Mouse (Mus musculus) hindbrain, embryonic 14.5 days (tissue): ENCODE results near the gene Syt16. TPM values are rescaled to one million over a fixed set of nuclear protein-coding genes. Genes with fewer than 3 reads are reported as not detected.

ENCODE experiments used
- ATAC-seq: fragments of 200-750 bp; cut with Nextera tagmentation; 2 replicates; pipeline ENCODE4 v1.8.0; 2017; ENCODE audit warnings: moderate number of reproducible peaks, mild to moderate bottlenecking, moderate TSS enrichment, moderate library complexity; ENCODE audit not compliant: low FRiP score
- DNase-seq: peaks from one replicate; pipeline ENCODE4 v3.0.0-alpha.2; 2015; ENCODE audit warnings: low spot score
- H3K27ac ChIP-seq: fragments of 300-500 bp; sonication (generic); 2 replicates; pipeline ENCODE4 v1.5.1; 2014; ENCODE audit warnings: mild to moderate bottlenecking, moderate library complexity
- H3K27me3 ChIP-seq: fragments of 300-500 bp; sonication (generic); 2 replicates; pipeline ENCODE4 v1.6.1; 2014; ENCODE audit warnings: mild to moderate bottlenecking, low read length, mixed read lengths; ENCODE audit not compliant: control insufficient read depth, insufficient read depth
- H3K36me3 ChIP-seq: fragments of 300-500 bp; sonication (generic); replicated peaks from 2 replicates; pipeline ENCODE4 v1.6.1; 2014; ENCODE audit not compliant: control insufficient read depth, insufficient read depth
- H3K4me1 ChIP-seq: fragments of 300-500 bp; sonication (generic); replicated peaks from 2 replicates; pipeline ENCODE4 v1.6.1; 2014; ENCODE audit warnings: antibody characterized with exemption, low read length, mixed read lengths; ENCODE audit not compliant: control insufficient read depth, insufficient read depth
- H3K4me2 ChIP-seq: fragments of 300-500 bp; sonication (generic); replicated peaks from 2 replicates; pipeline ENCODE4 v1.6.1; 2014; ENCODE audit warnings: mild to moderate bottlenecking, moderate library complexity
- H3K4me3 ChIP-seq: fragments of 300-500 bp; sonication (generic); replicated peaks from 2 replicates; pipeline ENCODE4 v1.5.1; 2014; ENCODE audit warnings: mild to moderate bottlenecking, low read length
- H3K9ac ChIP-seq: fragments of 300-500 bp; sonication (generic); 2 replicates; pipeline ENCODE4 v1.6.1; 2014
- H3K9me3 ChIP-seq: fragments of 300-500 bp; sonication (generic); 2 replicates; pipeline ENCODE4 v1.6.1; 2016; ENCODE audit warnings: low read length; ENCODE audit not compliant: control insufficient read depth
- WGBS: fragments of 180-500 bp; shearing (Covaris S2); extraction: QIAGEN DNeasy Blood & Tissue Kit; methylation state at CpG from one replicate; pipeline ENCODE4 v1.1.7; 2014; 5-methylcytosine and 5-hydroxymethylcytosine counted together
- polyA plus RNA-seq: library from polyadenylated mRNA; unstranded; fragments of >200 nt; fragmentation: Nextera tagmentation; extraction: Ambion mirVana; gene quantifications from 2 replicates; pipeline ENCODE4 v1.2.1, GENCODE M21; 2014

Syt16 gene
- polyA plus RNA-seq, 1 experiment from 2014 or later = 79.5 TPM

DNA sequence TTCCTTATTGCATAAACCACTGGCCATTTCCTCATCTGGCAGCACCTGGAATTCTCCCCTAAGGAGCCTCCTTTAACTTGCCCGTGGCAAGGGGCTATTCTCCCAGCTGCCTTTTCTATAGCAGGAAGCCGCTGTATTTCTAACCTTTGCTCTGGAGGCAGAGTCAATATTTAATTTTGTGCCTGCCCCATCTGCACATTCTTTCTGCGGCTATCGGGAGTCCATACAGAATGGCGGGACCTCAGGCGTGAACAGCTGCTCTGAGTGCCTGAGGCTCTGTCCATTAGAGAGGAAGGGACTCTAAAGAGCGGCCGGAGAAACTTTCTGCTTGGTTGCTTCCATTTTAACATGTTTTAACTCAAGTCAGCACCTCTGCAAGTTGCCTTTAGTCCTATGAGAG lies 89.6 kb downstream of the Syt16 start:
- ATAC-seq = no peak

DNA sequence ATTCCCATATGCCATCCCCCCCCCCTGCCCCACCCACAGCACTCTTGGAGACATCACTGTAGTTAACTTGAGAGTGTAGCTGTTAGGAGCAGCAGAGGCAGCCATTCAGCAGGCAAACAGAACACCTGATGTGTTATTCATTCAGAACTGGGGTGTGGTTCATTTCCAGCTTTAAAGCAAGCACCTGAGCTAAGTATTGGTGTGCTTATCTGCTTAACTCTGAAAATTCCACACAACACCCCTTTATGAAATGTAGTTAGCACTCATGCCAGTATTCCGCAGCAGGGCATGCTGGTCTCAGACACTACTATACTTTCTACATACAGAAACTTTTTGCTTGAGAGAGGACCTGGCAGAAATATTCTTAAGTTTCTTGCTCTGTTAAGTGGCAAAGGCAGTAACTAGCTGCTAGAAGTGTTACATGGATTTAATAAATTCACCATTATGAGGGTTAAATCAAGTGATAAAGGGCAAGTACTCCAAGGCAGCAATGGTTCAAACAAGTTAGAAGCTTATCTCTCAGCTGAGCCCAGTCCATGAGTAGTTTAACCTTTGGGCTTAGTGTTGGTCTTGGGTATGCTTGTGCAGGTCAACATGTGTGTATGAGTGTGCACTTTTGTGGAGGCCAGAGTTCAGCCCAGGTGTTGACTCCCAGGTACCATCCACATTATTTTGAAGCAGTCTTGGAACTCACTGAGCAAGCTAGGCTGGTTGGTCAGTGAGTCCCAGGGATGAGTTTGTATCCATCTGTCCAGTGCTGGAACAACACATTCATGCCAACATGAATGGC lies 92.1 kb downstream of the Syt16 start:
- DNase-seq (no peak), ATAC-seq (no peak)
- Histone ChIP-seq H3K4me3 (no peak overlapping the region), H3K9ac (no peak overlapping the region), H3K36me3 (no peaks in the 10 kb centered on the region), H3K4me2 (no peak overlapping the region), H3K27me3 (no peaks in the 10 kb centered on the region), H3K9me3 (no peaks in the 10 kb centered on the region), H3K27ac (no peak overlapping the region), H3K4me1 (0 out of 2 replicates have a peak, but pooled peaks cover 4% of the 10 kb centered on the region)
- WGBS = 95% methylated on average over 1 of the region's 1 CpGs

More for the DNA sequence above, 89.6 kb downstream of the Syt16 start:
- no peak overlapping the region for H3K4me3 ChIP-seq
- no peak for DNase-seq
- no peak overlapping the region for H3K9ac ChIP-seq
- H3K27me3 ChIP-seq = no peaks in the 10 kb centered on the region
- H3K4me2 ChIP-seq = no peak overlapping the region
- no peaks in the 10 kb centered on the region for H3K36me3 ChIP-seq
- 42% methylated on average over 8 of the region's 8 CpGs for WGBS
- H3K27ac ChIP-seq = no peak overlapping the region
- no peaks in the 10 kb centered on the region for H3K9me3 ChIP-seq
- no peaks in the 10 kb centered on the region for H3K4me1 ChIP-seq

DNA sequence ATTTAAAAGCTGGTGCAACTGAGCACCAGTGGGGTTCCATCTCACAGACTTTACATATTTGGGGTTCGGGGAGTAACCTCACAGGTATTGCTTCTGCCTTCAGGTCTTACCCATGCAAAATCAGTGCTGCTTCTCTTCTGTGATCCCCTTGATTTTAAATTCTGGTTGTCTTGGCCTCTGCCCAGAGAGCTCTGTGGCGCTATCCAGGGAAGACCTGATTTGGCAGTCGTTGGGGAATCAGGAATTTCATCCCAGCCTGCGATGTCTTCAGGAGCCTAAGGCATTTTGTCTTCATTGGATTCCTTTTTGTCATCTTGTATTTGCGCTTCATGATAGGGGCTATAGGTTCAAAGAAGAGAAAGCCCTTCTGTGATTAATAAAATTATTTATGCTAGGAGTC lies 95.1 kb downstream of the Syt16 start:
- H3K4me3 ChIP-seq = no peak overlapping the region
- H3K36me3 ChIP-seq = no peaks in the 10 kb centered on the region
- H3K27me3 ChIP-seq = no peaks in the 10 kb centered on the region
- no peak for DNase-seq
- H3K4me2 ChIP-seq = no peak overlapping the region
- H3K9ac ChIP-seq = no peak overlapping the region
- no peak overlapping the region for H3K27ac ChIP-seq
- no peak for ATAC-seq
- H3K9me3 ChIP-seq = no peaks in the 10 kb centered on the region
- 59% methylated on average over 5 of the region's 5 CpGs for WGBS
- 0 out of 2 replicates have a peak, but pooled peaks cover 4% of the 10 kb centered on the region for H3K4me1 ChIP-seq

DNA sequence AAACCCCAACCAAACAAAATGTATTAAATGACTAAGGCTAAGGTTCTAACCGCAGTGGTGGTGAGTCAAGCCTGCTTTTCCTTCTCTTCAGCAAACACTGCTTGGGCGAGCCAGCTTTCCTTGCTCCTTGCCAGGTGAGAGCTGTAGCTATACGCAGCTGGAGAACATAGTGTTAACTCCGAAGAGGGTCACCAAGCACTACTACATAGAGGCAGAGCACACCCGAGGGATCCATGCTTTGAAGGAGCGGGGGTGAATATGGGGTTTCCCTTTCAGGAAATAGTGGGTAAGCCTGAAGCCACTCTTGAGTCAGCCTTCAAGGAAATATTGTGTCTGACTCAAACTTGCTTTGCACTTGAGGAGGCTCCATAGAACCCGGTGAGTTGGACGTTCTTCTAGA lies 95.6 kb downstream of the Syt16 start:
- no peaks in the 10 kb centered on the region for H3K27me3 ChIP-seq

DNA sequence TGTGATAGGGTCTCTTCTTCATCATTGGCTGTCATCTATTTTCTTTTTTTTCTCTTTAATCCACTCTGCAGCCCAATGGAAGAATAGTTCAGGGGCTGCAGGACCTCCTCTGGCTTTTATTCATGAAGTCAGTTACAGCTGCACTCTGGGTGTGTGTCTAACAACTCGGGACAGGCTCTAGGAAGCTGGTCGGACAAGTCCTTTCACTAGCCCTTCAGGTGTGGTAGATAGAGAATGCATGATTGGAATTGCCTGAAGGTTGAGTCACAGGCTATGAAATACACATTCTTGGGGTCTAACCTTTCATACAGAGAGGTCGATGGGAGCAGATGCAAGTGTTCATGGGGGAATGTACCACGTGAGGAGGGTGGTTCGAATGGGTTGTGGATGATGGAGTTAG lies 97.2 kb downstream of the Syt16 start:
- H3K9me3 ChIP-seq = no peaks in the 10 kb centered on the region
- no peaks in the 10 kb centered on the region for H3K36me3 ChIP-seq
- H3K4me2 ChIP-seq = no peak overlapping the region
- 88% methylated on average over 5 of the region's 5 CpGs for WGBS
- no peaks in the 10 kb centered on the region for H3K27me3 ChIP-seq
- ATAC-seq = no peak
- no peak overlapping the region for H3K9ac ChIP-seq
- H3K4me3 ChIP-seq = no peak overlapping the region
- no peak overlapping the region for H3K27ac ChIP-seq
- no peak for DNase-seq
- H3K4me1 ChIP-seq = peaks cover 12% of the 10 kb centered on the region

More for the DNA sequence above, 95.6 kb downstream of the Syt16 start:
- no peak for ATAC-seq
- H3K9me3 ChIP-seq = no peaks in the 10 kb centered on the region
- no peaks in the 10 kb centered on the region for H3K36me3 ChIP-seq
- H3K4me2 ChIP-seq = no peak overlapping the region
- H3K4me3 ChIP-seq = no peak overlapping the region
- 85% methylated on average over 8 of the region's 8 CpGs for WGBS
- no peak overlapping the region for H3K9ac ChIP-seq
- no peak for DNase-seq
- H3K27ac ChIP-seq = no peak overlapping the region
- H3K4me1 ChIP-seq = peaks cover 4% of the 10 kb centered on the region

DNA sequence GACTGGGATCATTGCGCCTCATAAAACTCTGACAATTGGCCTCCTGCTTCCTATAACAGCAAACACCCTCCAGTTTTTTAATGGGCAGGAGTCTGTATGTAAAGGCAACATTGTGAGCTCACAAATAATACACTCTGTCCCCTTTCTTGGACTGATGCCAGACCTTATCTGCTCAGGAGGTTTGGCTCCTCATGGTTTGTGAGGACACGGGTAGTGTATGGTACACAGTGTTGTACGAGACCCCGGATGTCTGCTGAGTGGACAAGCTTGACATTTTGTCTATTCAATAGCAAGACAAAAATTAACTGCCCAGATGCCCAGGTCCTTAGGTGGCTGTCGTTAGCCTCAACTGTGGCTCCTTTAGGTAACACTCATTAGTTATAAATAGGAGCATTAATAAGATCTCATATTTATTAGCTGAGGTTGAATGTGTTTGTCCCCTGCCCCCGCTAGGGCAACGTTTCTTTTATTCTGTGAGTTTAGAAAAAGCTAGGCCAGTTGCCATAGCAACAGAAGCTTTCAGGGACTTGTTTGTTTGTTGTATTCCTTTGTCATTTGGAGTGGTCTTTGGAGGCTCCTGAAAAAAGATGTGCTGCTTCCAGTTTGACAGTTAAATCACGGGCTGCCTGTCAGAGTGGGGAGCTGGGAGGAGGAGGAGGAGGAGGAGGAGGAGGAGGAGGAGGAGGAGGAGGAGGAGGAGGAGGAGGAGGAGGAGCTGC lies 101.3 kb downstream of the Syt16 start:
- Histone ChIP-seq H3K9me3 (no peaks in the 10 kb centered on the region), H3K4me1 (peaks cover 9% of the 10 kb centered on the region), H3K9ac (no peak overlapping the region), H3K4me2 (no peak overlapping the region), H3K27me3 (no peaks in the 10 kb centered on the region), H3K36me3 (no peaks in the 10 kb centered on the region), H3K27ac (peak overlapping the region; percentile 59; the same call in 1 of the 2 replicates), H3K4me3 (no peak overlapping the region)
- DNase-seq (peak; percentile 47), ATAC-seq (no peak; the same call in 1 of the 2 replicates)
- 30% methylated on average over 8 of the region's 8 CpGs for WGBS

DNA sequence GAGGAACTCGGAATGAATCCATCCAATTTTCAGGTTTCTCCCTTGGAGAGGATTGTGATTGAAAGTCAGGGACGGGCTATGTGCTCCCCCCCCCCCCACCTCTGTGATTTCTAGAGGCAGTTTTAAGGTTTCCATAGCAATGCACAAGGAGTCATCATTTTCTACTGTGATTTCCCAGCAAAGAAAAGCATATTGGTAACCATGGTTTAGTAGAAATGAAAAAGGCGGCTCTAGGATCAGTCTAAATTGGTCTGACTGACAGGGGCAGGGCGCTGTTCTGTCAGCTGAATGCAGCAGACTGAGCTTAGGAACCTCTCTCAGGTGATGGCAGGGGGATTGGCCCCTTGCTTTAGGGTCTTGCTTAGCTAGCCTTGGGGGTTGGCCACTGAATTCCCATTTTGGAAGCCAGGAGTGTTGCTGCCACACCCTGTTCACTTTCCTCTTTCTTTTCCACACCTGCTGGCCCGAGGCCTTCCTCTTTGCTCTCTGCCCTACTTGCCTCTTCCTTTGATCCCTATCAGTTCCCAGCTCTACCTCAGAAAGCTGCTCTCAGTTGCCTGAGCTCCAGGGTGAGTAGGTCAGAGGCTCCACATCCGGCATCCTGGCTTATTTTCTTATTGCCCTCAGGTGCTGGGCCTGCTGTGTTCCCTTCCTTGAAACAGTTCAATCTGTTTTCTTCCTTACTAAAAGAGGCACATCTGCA lies 108.5 kb downstream of the Syt16 start:
- no peaks in the 10 kb centered on the region for H3K9me3 ChIP-seq
- ATAC-seq = no peak
- 62% methylated on average over 6 of the region's 6 CpGs for WGBS
- peaks cover 5% of the 10 kb centered on the region; the same call in 1 of the 2 replicates for H3K4me1 ChIP-seq
- H3K36me3 ChIP-seq = no peaks in the 10 kb centered on the region
- no peaks in the 10 kb centered on the region for H3K27me3 ChIP-seq
- H3K27ac ChIP-seq = peak overlapping the region; percentile 51; the same call in 1 of the 2 replicates
- no peak overlapping the region for H3K4me3 ChIP-seq
- no peak overlapping the region for H3K9ac ChIP-seq
- no peak for DNase-seq
- no peak overlapping the region for H3K4me2 ChIP-seq

DNA sequence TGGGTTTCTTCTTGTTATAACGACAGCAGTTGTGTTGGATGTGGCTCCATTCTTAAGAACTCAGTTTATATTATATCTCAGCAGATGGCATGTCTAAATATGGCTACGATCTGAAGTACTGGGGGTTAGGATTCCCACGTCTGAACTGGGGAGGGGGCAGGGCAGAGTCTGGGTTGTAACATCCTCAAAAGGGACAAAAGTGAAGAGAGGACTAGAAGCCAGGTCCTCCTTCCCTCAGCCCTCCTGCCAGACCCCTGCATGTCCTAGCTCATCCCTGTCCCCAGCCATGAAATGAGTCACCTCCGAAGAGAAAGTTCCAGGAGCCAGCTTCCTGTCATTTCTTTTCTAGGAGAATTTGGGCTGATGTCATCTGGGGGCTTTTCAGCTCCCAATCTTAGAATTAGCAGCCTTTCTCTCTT lies 111.2 kb downstream of the Syt16 start:
- Histone ChIP-seq H3K27me3 (no peaks in the 10 kb centered on the region), H3K4me3 (no peak overlapping the region), H3K36me3 (no peaks in the 10 kb centered on the region), H3K4me1 (peaks cover 5% of the 10 kb centered on the region; the same call in 1 of the 2 replicates), H3K9ac (no peak overlapping the region), H3K27ac (no peak overlapping the region), H3K4me2 (no peak overlapping the region), H3K9me3 (no peaks in the 10 kb centered on the region)
- no peak for DNase-seq
- 58% methylated on average over 4 of the region's 4 CpGs for WGBS
- ATAC-seq = no peak
